Mouse (Mus musculus) central nervous system, embryonic 11.5 days (tissue): ENCODE results near the gene 2700081O15Rik. TPM values are rescaled to one million over a fixed set of nuclear protein-coding genes. Genes with fewer than 3 reads are reported as not detected.

ENCODE experiments used
- polyA plus RNA-seq: library from polyadenylated mRNA; depleted of rRNA; stranded (reverse); fragments of >200 nt; gene quantifications from 2 replicates; pipeline ENCODE4 v1.2.3, GENCODE M21; 2012; rRNA removed

2700081O15Rik gene
- 120 and 143 TPM in 2 replicates for polyA plus RNA-seq

DNA sequence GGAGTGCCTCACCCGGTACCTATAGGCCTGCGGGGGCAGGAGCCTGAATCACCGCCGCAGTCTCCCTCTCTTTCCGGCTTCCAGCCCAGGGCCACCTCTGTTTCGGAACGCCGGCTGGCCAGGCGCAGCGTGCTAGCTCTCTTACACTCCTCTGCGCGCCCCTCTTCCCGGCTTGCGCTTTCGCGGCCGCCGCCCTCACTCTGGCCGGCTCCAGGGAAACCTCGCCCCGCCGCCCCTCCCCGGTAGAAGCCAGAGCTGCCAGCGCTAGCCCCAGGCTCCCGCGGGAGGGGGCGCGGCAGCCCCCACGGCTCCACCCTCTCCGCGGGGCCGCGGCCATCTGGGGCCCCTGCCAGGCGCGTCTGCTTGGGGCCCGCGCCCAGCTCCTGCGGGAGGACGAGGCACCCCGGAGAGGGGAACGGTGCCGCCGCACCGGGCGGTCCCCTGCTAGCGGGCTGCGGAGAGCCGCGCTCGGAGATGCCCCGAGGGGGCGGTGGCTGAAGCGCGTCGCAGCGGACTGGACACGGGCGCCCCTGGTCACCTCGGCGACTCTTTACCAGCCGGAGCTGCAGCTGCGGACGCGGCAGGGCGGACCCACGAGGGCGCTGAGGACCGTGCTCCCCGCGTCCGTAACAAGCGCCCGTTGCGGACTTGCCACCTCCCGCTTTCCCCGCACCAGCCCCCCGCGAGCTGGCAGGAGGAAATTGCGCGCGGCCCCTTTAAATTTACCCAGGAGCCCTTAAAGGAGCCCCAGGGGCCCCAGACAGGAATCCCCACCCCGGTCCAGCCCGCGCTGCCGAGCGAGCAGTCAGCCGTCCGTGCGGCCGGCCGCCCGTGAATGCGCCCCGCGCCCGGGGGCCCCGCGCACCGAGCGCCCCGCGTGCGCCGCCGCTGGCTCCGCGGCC is at the start of gene 2700081O15Rik:
TSS of gene 2700081O15Rik (plus strand) at position 792 of the 902 bp plus-strand sequence.

DNA sequence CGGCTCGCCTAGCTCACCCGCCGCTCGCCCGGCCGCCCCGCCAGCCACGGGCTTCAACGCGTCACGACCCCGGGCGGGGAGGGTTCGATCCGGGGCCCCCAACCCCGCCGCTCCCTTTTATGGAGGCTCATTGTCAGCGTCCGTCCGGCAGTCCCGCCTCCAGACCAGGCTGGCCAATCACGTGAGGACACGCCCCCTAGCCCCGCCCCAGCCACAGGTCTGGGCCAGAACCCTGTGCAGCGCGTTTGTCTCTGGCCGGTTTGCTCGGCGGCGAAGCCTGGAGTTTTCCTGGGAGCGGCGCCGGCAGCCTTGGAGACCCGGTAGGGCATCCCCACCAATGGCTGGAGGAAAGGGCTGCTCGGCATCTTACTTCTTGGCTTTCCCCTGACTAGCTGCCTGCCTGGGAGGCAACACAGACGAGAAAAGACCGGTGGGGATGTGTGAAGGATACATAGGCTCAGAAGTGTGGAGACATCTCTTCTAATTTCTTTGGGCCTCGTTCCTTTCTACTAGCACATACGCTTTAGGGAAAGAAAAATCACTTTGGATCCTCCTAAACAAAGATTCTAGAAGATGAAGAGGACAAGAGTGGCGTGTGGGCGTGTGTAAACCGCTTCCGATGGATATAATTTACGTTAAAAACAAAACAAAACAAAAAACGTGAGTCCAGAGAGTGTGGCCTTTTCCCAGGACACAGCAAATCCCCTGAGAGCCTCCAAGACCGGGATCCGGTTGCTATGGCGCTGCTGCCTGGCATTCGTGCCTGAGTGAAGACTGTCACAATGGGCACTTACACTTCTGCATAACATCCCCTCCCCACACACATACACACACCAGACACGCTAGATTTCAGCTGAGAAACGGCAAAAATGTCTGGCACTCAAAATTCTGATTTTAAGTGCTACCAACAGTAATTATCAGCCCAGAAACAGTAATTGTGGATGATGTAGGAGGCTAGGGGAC is 34.2 kb upstream of the 2700081O15Rik start, which contains the start of gene Spindoc:
TSS of gene Spindoc (minus strand) at position 92 of the 963 bp plus-strand sequence.

Other genes with a start within 250 kb of the 2700081O15Rik start
- gene Otub1, start 211.3 kb upstream of the 2700081O15Rik start, polyA plus RNA-seq = 113 and 184 TPM in 2 replicates
- gene Cox8a, start 200.0 kb upstream of the 2700081O15Rik start, polyA plus RNA-seq = 396 and 441 TPM in 2 replicates
- gene Naa40, start 176.4 kb upstream of the 2700081O15Rik start, polyA plus RNA-seq = 60.6 and 70.4 TPM in 2 replicates
- 185 and 285 TPM in 2 replicates for gene Rcor2, start 150.3 kb upstream of the 2700081O15Rik start, polyA plus RNA-seq
- 66.7 and 67.7 TPM in 2 replicates for gene Mark2, start 75.8 kb upstream of the 2700081O15Rik start, polyA plus RNA-seq
- gene Spindoc, start 34.6 kb upstream of the 2700081O15Rik start, polyA plus RNA-seq = 39.3 and 51.7 TPM in 2 replicates
- gene Rtn3, start 65.7 kb downstream of the 2700081O15Rik start, polyA plus RNA-seq = 213 and 238 TPM in 2 replicates
- gene Atl3, start 76.4 kb downstream of the 2700081O15Rik start, polyA plus RNA-seq = 11.0 and 20.5 TPM in 2 replicates
- 5.5 and 6.0 TPM in 2 replicates for gene Pla2g16, start 139.8 kb downstream of the 2700081O15Rik start, polyA plus RNA-seq
- gene Lgals12, start 189.6 kb downstream of the 2700081O15Rik start, polyA plus RNA-seq = 0.16 and 0.36 TPM in 2 replicates
- not detected in 2 replicates for gene Hrasls5, start 194.9 kb downstream of the 2700081O15Rik start, polyA plus RNA-seq